Mouse (Mus musculus) frontal cortex, adult (tissue): ENCODE data around the gene Socs1.

ENCODE experiments used
- ATAC-seq: cut with Nextera tagmentation; 2 replicates; pipeline ENCODE4 v1.9.2; 2017; ENCODE audit warnings: mild to moderate bottlenecking, moderate library complexity, mixed read lengths; ENCODE audit not compliant: low TSS enrichment

The Socs1 gene

DNA sequence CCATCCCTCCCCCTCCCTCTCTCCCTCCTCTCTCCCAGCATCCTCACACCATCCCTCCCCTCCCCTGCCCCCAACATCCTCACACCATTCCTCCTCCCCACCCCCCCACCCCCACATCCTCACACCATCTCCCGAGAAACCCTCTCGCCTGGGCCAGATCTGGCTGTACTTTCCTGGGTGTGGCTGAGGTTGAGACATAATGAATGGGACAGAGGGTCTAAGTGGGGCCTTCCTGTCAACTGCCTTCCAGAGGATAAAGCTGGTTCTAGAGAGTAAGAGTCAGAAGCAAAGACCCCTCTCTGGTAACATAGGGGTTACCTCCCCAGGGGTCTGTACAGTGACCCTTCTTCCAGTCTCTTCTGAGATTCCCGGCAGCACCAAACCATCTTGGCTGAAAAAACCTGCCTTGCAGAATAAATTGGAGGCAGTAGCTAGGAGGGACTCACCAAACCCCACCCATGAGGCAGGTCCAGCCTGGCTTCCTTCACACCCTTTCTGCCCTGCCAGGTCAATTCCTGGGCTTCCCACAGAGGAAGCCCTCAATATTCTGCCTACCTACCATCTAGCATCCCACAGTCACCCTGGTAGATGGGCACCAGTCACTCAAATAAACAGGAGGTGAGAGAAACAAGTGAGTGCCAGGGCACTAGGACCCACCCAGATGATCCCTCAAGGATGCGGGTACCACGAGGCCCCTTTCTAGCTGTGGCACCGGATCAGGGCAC, 21.6 kb downstream of the Socs1 start:
- no peak for ATAC-seq

DNA sequence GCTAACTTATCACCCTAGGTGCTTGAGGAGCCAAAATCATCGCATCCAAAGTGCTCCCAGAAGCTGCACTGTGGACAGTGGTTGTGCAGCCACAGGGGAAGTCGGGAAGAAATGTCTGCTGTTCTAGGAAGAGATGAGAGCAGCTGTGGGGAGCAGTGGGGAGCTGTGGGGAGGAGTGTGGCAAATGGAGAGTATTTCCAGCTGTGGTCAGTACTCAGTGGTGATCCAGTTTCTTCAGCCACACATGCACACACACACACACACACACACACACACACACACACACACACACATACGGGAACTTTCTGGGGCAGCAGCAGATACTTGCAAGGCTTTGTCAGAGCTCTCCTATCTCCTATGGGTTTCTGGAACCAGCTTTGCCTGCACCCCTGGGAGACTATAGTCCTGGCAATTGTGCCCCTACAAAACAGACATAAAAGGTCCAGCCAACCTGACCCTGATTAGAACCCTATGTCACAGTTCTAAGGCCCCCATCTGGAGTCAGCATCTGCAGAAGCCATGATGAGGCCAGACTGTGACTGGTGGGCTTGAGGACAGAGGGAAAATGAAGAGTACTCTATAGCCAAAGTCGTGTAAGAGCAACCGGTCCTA, 22.7 kb downstream of the Socs1 start:
- ATAC-seq: no peak

DNA sequence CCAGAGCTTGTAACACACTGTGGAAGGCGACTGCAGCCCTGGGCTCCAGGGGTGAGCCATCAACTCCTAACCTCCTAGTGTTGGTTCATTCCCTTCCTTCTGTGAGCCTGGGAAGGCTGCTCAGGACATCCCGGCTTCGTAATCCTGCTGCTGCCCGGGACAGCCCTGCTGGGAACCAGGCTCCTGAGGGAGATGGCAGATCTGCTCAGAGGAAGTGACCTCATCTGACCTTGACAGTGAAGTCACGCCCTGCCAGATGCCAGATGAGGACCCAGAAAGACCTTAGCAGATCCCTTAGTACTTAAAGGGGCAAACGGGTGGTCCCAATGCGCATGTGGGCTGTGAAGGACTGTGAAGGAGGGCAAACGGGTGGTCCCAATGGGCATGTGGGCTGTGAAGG, 24.2 kb downstream of the Socs1 start:
- no peak for ATAC-seq

DNA sequence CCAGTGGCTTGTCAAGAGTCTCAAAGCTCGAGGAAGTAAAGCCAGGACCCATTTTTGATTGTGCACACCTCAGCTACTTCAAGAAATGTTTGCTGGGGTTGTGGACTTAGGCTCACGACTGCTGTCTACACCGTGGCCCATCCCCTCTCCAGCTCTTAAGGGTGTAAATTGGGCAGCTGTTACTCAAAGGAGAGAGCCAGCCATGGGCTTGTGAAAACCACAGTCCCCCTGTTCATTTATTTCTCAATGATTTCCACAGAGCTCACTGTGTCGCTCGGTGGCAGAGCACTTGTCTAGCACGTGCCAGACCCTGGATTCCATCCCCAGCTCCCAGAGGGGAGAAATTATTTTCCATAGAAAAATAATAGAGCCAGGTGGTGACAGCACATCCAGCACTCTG, 29.2 kb downstream of the Socs1 start:
- ATAC-seq: no peak

DNA sequence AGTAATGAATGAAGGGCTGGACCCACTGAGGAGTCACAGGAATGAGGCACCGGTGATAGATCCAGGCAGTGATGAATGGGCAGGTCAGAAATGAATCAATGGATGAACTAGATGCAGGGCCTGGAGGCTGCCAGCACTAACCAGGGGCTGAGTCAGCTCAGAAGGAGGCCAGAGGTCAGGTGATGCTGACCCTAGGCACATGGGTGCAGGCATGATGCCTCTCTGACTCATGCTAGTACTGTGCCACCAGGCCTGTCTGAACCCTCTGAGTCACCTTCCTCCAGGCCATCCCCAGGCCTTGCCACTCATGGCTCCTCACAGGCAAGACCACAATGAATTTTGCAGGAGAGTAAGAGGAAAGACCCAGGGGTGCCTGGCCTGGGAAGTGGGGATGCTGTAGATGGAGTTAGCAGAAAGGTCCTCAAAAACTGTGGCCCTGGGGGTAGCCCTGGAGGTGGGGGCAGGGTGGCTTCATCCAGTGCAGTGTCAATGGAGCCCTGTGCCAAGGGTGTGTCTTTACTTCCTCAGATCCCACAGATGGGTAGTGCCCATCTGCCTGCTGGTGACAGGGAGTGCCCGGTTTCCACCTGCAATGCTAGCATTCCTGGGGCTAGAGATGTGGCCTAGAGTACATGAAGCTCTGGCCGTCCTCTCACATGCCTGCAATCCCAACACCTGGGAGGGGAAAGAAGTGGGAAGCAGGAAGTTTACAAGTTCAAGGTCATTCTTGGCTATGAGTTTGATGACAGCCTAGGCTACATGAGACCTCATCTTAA, 30.6 kb downstream of the Socs1 start:
- no peak for ATAC-seq

DNA sequence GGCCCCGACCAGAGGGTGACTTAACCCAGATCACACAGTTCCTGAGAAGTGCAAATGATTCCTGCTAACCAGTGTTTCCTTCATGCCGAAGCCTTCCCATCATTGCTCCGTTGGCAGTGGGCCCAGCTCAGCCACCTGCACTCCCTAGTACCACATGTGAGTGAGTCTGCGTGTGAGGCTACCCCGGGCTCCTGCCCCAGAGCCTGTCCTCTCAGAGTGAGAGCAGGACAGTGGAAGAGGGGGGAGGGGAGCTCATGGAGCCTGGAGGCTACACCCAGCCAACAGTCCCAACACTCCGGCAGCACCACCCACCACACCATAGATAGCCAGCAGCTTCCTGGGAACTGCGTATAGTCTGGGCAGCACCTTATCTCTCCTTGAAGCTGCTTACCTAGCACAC, 35.5 kb downstream of the Socs1 start:
- peak; percentile 60 for ATAC-seq

DNA sequence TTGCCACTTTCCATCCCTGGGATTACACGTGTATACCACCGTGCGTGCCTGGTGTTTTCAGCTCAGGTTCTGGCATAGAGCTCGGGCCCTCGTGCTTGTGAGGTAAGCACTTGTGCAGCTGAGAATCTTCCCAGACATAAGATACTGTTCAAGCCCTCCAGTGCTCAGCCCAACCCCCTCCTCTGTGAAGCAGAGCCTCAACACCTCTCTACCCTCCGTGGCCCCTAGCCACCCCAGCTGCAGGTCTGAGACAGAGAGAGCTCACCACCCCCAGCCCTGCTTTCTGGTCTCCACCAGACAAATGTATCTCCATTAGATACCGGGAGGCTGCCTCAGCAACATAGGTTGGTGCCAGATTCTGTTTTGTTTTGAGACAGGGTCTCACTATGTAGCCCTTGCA, 36.1 kb downstream of the Socs1 start:
- ATAC-seq: no peak

DNA sequence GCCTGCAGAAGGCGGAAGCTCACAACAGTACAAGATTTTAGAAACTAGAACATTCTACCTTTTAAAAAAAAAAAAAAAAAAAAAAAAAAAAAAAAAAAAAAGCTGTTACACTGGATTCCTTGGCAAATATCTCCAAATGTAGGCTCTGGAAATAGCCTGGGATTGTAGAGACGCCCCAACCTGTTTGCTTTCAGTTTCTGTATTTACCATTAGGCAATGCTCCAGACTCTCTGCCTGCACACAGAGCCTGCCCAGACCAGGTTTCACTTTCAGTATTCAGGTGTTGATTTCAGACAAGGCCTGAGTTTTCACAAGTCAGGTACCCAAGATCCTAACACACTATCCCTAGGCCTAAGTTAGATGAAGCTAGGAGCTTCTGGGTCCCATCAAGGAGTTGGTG, 44.3 kb downstream of the Socs1 start:
- 0 out of 2 replicates have a peak, but pooled peaks have one; percentile 18 for ATAC-seq

DNA sequence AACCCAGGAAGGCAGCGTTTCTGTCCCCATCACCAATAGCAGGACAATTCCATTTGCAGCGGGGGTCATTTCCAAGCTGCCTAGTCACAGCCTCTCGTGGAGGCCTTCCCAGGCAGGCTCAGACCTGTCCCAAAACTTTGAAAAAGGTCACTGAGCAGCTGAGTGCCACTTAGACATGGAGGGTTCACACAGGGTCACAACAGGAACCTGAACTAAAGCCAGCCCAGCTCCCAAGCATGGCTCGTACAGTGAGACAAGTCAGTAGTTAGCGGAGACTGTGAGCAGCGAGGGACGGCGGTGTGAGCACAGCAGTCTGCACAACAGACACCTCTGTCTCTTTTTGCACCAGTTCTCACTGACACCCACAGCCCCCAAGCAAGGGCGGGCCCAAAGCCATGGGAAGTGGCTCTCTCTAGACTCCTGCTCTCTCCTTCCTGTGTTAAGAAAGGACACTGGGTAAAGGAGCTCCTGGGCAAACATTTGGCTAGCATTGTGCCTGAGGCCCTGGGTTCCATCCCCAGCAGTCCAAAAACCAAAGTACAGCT, 45.4 kb downstream of the Socs1 start:
- ATAC-seq: peak; percentile 13; the same call in 1 of the 2 replicates

DNA sequence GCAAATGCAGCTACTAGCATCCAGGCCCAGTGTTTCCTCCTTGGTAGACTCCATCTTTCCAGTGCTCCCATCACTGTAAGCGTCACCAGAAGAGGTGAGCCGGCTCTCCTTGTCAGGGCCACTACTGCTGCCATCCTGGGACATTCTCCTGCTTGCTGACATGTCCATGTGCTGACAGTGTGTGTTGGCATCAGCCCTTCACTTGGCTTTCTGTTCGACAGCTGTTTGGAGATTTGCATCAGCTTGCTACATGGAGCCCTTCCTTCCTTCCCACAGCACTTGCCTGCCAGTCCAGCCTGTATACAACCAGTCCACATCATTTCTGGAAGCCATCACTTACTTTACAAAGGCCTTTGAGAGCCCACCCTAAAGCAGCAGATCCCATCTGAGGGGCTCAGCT, 46.5 kb downstream of the Socs1 start:
- no peak for ATAC-seq

DNA sequence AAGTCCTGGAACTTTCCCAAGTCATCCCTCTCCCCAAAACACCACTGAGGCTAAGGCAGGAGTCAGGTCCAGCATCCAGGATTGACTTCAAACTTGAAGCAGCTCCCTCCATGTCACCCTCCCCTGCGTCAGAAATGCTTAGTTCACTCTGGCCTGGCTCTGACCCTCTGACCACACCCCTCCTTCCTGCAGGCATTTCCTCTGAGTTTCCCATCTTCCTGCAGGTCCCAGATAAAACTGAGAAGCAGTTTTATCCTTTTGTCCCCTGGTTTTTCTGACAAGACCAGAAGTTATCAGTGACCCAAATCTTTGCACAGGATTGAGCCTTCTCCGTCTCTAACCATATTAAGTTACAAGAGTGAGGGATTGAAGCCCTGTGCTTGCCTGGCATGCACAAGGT, 47.8 kb downstream of the Socs1 start:
- ATAC-seq: no peak

DNA sequence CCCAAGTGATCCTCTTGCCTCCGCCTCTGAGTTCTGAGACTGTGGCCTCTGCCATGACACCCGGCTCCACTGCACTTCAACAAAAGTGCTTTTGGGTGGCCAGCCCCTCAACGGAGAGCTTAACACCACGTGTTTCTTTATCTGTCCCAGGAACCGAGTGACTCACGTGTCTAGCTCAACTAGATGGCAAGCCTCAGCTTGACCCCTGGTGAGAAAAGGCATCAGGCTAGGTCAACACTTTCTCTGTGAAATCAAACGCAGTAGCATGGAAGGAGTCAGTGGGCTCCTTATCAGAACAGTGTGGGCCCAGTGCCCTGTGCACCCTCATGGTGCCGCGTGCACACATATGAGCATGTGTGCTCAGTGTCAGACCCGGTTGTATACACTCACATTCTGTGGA, 49.0 kb downstream of the Socs1 start:
- no peak for ATAC-seq

DNA sequence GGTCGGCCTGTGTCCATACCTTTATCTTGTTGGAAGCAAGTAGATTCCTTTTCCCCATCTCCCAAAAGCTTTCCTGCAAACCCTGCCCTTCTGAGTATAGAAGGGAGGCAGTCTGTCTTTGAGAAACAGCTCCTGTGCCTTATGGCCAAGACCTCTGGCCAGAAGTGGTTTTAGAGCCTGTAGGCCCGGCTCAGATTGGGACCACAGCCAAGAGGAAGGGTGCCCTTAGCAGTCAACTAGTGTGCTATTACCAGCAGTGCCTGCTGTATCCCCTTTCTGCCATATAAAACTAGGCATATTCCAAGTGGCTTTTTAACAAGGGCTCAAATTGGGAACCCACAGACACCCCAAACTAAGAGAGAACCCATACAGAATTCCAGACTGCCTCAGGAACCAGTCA, 49.6 kb downstream of the Socs1 start:
- ATAC-seq: no peak

DNA sequence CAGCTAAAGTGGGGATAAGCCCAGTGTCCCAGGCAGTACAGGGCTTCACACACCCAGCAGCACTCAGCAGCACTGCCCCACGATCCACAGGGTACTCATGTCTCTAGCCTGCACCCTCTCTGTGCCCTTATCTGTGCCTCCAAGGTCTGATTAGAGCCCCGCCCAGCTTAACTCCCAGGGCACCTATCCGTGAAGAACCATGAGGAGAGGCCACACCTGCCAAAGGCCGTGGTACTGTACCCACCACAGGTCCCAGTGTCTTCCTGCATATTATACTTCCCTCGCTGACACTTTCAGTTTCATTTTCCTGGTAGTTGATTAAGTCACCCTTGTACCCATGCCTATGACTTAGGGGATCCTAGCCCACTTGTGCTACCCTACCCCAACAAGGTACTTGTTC, 52.9 kb downstream of the Socs1 start:
- no peak for ATAC-seq
